Mouse (Mus musculus) 3T3-L1 (cell line): Measurements from ENCODE around the gene Slc5a5.
"Not testable (repeated sequence)": the region's sequence is repeated elsewhere in the genome, so short reads cannot be mapped to it uniquely, and the experiment has no call there.

Experiments
- DNase-seq: peaks from one replicate; pipeline ENCODE4 v3.0.0-alpha.2; 2015; ENCODE audit warnings: low read depth, low spot score

The Slc5a5 gene

DNA sequence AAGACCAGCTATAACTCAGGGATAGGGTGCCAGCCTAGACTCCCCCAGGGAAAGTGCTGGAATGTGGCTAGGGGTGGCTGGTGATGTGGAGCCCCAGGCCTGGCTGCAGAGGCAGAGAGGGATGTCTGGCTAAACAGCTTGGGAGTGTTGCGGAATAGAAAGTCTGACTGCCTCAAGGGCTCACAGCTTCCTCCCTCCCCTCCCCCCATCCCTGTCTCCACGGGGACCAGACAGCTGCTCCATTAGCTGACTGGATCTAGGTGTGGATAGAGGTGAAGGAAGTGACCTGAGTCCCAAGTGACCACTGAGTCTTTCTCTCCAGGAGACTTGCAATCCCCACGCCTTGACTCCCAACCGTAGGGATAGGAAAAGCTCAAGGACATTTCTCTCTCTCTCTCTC is 10.6 kb upstream of the Slc5a5 start:
- peak; percentile 88 for DNase-seq

DNA sequence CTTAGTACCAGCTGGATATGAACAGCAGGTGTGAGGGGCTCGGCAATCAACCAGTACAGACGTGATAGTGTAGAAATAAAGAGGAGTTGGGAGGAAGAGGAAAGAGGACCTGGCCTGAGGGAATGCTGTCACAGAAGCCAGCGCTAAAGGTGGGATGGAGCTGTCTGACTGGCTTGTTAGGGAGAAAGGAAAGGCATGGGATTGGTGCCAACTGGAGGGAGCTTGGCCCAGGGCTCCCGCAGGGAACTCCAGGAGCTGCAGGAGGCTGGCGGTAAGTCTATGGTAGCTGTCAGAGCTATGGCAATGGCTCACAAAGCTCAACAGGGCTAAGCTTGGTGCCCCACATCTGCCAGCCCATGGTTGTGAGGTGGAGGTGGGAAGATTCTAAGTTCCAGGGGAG is 9.7 kb upstream of the Slc5a5 start:
- DNase-seq: peak; percentile 68

DNA sequence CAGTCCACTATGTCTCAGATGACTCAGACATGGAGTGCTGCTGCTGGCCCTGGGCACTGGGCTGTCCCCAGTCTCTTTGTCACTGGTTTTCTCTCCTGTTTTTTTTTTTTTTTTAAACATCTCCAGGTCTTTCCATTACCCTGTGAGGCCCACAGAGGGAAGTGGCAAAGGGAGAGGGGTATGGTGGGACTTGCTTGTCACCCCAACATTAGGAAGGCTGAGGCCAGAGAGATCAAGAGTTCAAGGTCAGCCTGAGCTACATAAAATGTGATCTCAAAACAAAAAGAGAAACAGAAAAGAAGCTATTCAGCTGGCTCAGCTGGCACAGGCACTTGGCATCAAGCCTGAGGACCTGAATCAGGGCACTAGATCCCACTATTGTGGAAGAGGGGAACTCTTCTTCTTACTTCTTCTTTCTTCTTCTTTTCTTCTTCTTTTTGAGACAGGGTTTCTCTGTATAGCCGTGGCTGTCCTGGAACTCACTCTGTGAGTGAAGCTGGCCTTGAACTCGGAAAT is 8.4 kb upstream of the Slc5a5 start:
- peak; percentile 47 for DNase-seq

DNA sequence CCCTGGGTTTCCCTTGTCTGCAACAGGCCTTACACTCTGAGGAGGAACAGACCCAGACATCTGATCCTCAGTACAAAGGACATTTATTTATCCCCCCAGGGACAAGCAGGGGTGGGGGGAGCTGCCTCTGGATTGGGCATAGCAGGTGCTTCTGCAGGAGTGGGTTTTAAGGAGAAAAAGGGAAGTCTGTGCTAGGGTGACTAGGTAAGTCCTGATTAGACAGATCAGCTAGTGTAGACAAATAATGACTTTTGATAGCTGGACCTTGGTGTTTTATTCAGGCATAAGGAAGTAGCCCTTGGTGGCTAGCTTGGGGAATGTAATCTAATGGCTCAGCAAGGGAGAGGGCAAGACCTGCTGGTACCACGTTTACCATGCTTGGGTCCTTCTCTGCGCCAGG is 6.7 kb upstream of the Slc5a5 start:
- DNase-seq: no peak

DNA sequence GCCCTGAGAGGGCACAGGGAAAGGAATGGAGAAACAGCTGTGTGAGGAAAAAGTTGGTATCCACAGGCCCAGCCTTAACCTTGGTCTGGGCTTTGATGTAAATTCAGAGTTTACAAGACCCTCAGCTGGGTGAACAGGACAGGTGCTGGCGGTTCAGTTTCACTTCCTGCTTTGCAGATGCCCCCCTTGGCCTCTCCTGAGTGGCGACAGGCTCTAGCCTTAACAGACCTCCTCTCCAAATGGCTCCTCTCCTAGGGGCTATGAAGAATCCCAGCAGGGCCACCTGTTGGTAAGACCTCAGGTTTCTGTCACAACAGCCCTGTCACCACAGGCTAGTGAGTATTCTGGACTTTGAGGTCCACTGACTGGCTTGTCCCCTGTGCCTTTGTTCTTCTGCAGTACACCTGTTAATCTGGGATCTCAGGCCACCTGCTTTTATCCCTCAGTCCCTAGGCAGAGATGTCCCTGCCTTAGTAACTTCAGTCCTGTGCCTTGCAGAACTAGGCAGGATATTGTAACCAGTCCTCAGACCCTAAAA is 6.2 kb upstream of the Slc5a5 start:
- no peak for DNase-seq

DNA sequence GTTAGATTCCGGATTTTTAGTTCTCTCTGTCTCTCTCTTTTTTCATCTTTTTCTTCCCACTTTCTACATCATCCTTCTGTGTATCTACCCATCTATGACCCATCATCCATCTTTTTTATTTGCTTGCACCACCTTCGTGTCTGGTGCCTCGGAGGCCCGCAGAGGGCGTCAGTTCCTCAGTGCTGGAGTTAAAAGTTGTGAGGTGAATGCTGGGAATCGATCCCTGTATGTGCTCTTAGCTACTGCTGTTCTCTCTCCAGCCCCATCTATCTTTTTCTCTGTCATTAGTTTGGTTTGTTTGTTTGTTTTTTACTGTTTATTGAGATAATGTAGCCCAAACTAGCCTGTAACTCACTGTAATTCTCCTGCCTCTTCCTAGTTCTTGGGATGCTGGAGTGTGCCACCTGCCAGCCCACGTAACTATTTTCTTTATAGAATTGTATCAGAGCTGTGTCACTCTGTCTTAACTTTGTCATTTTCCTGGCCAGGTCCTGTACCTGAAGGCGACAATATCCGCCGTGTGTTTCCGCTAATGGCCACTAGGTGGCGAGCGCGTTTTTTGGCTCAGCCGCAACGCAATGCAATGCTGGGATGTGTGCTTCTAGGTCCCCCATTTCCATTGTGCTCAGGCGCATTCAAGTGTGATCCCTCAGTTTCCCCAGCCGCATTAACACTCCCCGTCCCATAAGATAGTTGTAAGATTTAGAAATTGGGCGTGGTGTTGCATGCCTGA is 5.3 kb upstream of the Slc5a5 start:
- peak; percentile 90 for DNase-seq

DNA sequence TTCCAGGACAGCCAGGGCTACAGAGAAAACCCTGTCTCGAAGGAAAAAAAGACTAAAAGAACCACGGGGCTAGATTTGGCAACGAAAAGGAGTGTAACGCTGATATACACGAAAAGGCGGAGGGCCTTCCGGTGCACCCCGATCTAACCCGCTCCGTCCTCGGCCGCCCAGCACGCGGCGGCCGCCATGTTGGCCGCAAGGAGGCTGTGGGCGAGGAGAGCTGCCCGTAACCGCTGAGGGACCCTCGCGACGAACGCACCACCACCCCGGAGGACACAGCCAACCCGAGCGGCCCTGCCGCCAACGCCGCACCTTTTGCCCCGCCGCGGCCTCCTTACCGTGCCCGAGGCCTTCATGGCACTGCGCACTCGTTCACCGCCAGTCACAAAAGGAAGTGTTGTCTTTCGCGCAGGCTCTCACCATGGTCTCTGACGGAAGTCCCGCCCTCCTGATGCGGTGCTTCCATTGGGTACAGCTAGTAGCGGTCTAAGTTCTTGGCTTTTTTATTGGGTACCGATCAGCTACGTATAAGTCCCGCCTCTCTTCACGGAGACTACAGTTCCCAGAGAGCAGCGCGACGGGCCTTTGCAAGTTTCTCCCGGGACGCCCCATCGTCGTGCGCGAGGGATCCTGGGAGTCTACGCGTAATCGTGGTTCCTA is 4.6 kb upstream of the Slc5a5 start, which contains the start of gene Rpl18a:
Gene Rpl18a (minus strand): TSS at position 392 of the 660 bp plus-strand sequence.
- DNase-seq: peak; percentile 100

DNA sequence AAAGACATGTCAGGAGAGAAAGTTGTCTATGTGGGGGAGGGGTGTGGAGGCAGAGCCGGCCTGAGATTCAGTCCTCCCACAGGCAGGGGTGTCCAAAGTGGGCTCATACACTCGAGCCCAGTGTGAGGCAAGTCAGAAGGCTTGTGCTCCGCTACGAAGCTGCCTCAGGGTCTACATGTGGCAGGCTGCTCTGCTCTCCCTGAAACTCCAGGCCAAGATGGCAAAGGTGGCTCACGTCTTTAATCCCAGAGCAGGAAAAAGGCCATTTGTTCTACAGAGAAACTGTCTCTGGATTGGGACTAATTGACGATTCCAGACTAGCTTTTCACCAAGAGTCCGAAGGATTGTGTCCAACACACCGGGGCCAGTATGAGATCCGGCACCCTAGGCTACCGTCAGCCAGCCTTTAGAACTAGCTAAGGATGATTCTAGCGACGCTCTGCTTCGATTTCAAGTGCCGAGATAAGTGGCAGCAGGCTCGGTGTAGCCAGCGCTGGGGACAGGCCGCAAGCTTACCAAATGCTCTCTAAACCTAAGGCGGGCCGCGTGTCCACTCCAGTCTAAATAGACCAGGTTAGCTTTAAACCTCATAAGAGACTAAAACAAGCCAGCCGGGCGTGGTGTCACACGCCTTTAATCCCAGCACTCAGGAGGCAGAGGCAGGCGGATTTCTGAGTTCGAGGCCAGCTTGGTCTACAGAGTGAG is 3.9 kb upstream of the Slc5a5 start:
- DNase-seq: peak; percentile 50

DNA sequence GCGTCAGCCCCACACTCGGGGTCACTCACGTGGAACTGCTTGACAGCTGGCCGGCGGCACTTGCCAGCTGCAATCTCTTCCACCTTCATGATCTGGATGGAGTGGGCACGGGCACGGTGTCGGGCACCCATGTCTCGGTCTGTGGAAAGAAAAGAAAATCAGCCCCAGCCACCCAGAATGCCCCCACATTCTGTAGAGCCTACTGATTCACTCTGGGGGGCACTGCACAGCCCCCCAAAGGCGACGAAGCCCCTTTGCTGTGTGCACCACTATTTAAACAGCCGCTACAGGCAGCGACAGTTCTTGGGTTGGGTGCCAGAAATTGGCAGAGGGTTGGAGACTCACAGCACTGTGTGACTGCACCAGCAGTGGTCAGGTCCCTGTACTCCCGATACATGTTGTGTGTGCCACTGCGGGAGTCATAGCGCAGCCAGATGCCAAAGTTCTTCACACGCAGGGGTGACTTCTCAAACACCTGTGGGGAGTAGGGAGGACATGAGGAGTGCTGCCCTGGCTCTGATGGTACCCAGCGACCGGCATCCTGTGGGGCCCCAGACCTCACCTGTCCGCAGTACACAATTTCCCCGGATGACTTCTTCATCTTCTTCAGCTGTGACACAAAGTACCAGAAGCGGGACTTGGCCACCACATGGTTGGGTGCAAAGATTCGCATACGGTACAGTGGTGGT is 3.2 kb upstream of the Slc5a5 start:
- not testable (repeated sequence) for DNase-seq

DNA sequence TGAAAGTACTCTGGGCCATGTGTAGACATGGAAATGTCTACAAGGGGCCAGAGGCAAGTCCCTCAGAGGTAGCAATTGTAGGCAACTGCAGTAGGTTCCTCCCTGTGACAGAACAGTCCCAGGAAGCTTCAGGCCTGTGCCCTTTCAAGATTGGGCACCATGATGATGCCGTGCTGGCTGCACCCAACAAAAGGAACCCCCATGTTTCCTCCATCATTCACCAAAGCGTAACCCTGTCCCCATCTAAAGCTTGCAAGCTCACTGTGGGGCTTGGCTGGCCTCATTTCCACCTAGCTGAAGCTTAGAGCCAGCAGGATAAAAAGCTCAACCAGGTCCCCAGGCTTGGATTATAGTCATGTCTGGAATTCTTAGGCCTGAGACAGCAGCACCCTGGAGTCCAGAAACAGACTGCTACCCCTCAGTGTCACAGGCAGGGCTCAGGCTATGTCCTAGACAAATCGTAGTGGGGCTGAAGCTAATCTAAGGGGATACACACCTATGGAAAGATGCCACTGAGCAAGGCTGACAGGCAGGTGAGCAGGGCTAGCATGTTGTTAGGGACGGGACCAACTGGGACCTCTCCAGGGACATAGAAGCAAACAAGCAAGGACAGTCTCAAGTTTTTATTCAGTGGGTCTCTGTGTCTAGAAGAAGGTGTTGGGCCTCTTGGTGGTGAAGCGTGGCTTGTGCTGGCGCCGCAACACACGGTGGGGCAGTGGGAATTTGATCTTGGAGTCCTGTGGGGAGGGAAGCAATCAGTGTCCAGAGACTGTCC is 2.4 kb upstream of the Slc5a5 start:
- no peak for DNase-seq

DNA sequence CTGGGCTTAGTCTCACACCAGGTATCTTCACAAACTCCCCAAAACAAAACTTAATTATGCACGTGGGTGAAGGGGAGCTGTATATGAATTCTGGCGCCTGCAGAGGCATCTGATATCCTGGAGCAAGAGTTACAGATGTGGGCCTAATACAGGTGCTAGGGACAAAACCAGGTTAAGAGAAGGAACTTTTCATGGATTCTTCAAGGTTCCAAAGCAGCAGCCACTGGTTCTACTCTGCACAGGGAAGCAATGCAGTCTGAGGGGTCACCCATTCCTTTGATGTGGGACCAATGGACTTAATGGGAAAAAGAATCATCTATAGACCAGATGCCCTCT is 1.8 kb upstream of the Slc5a5 start:
- peak; percentile 20 for DNase-seq

DNA sequence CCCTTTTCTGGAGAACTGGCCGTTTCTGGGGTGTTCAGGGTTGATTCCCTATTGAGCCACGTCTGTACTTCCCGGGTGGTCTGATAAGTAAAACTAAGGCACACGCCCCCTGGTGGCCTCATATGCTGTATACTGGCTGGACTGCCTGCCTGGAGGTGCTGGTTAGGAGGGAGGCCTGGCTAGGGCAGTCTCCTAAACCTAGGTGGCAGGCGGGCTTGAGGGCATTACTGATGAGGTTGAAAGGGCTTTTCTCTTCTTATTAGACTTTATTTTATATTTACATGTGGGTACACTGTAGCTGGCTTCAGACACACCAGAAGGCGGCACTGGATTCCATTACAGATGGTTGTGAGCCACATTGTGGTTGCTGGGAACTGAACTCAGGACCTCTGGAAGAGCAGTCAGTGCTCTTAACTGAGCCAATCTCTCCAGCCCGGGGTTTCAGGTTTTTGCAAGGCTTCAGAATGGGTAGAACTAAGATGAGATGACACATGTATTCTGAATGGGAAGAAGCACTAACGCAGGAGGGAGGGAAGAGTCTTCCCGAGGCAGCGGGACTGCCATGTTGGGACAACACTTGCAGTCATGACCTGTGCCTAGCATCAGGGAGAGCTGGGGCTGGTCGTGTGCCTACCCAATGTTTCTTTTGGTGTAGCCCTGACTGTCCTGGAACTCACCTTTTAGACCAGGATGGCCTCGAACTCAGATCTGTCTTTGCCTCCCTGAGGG is 1.3 kb upstream of the Slc5a5 start:
- peak; percentile 94 for DNase-seq

DNA sequence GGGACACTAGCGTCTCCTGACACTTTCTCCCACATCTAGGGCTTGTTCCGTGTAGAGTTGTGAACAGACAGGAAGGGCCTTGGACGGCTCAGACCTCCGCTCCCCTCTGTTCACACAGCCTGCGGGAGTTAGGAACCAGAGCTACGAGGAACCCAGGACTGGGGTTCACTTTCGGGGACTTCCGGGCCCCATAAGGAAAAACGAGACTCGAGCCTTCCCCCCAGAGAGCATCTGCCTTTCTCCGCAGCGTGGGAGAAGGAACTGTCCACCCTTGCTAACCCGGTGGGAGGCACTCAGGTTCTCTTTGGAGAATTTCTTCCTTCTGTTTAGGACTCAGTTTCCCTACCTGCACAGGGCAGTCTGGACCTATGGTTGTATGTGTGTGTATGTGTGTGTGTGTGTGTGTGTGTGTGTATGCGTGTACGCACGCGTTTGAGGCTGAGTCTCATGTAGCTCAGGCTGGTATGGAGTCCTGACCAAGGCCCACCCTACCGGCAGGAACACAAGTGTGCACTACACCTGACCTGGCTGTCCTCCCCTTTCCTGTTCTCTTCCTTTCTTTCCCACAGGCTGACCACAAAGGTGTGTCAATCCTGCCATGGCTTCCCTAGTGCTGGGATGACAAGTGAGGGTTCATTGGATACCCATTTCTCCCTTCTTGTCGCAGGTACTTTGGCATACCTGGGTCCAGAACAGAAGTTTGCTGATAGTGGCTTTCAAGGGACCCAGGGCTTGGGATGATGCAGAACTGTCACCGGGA is 519 bp upstream of the Slc5a5 start:
- DNase-seq: no peak

DNA sequence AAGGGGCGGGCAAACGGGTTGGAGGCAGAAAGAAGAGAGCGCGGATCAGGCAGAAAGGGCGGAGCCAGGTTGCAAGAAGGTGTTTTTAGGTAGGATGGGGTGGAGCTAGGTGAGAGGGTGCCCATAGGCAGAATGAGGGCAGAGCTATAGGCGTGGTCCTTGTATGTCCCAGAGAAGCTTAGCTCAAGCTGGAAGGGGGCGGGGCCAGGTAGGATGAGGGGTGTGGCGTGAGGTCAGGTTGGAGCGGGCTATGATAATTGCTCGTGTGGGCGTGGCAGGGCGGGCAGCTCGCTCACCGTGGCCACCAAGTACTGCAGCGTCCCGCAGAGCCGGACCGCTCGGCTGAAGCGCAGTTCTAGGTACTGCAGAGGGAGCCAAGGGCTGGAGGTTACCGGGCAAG is 1.2 kb downstream of the Slc5a5 start:
- no peak for DNase-seq

DNA sequence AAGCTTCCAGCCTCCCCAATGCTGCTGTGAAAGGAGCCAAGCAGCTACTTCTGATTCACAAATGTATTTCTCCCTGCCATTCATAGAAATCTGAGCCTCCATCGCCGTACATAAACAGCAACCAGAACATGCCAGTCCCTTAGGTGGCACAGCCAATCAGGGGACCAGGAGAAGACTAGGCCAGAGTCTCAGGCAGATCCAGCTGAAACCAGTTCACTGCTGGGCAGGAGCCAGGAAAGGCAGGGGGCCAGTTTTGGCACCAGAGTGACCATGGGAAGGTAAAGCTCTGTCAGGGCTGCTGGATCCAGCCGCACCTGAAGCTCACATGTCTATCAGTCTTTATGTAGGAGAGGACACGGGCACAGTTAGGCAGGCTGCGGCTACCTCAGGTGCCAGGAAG is 1.9 kb downstream of the Slc5a5 start:
- no peak for DNase-seq

DNA sequence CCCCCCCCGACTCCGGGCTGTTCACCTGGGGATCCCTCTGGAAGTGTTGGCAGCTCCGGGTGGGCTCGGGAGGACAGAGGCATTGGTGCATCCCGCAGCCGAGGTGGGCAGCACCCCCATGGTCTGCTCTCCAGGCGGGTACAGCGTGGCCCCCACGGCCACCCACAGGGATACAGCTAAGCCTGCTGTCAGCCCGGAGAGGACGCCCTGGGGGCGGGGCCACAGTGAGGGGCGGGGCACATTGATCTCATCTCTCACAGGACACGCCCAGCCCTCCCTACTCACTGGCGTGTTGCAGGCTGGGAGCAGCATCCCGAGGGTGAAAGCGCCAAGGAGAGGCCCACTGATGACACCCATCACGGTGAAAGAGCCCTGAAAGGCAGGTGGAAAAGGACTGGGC is 4.9 kb downstream of the Slc5a5 start:
- no peak for DNase-seq

DNA sequence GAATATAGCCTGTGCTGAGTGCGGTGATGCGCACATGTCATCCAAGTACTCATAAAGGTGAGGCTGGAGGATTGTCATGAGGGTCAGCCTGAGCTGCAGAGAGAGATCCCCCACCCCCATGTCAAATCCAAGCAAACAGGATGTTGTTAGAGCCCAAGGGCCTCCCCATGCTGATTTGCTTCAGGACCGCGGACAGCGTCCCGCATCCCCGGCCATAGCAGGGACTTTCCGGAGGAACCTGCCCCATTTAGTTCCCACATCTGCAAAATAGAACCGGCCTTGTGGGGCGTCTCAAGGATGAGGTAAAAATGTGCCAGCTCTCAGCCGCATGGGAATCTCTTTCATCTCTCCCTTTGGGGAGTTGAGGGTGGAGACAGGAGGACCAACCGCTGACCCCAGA is 6.9 kb downstream of the Slc5a5 start:
- peak; percentile 79 for DNase-seq

DNA sequence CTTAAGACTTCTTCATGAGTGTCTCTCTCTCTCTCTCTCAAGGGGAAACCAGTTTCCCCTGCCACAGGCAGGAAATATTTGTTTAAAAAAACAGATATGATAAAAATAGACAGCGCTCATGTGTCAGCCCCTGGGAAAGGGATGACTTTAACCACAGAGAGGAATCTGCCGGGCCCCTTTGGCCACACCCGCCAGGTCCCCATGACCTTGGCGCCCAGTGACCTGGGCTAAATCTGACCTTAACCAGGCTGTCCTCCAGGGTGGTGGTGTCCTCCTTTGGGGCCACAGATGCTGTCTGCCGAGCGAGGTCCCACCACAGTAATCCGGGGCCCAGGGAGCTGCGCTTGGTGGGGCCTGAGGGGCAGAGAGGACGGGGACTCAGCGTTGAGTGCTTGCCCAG is 7.9 kb downstream of the Slc5a5 start:
- no peak for DNase-seq

DNA sequence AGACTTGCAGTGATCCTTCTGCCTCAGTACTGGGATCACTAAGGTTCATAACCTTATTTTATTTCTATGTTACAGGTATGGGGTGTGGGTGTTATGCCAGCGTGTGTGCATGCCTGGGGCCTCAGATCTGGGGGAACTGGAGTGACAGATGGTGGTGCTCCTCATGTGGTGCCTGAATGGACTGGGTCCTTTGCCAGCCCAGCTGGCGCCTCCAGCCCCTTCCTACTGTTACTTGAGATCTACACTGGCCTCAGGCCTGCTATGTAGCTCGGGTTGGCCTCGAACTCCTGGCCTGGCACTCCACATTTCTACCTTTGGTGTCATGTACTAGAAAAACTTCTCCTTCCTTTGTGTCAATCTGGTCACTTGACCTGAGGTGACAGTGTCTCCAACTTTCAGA is 8.4 kb downstream of the Slc5a5 start:
- DNase-seq: no peak

DNA sequence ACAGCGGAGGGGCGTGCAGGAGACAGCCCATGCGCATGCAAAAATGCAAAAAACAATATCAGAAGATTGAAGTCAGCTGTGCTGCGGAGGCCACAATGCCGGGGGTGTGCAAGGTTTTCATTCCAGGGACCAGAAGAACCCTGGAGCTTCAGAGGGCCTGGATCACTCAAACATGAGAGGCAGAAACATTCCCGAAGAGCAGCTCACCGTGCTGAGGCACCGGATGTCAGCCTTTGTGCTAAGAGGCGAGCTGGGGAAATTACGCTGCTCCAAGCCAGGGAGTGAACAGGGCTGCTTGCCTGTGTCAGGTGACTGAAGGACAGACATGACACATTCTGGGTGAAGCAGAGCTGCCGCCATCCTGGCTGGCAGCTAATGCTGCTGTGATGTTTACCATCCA is 12.0 kb downstream of the Slc5a5 start:
- DNase-seq: peak; percentile 89
